Mouse (Mus musculus) bone marrow macrophage, adult 2 months (primary cell): ENCODE measurements at regions not wholly inside any gene's neighbourhood (a gene's known extent, or its start where the extent isn't known, plus 50 kb on each side); places are given as distances from the start of the nearest gene placed in this dataset.

Source experiments
- CTCF ChIP-seq: IDR thresholded peaks from 2 replicates; pipeline ENCODE4 v1.5.1; 2012; ENCODE audit warnings: low read depth, mild to moderate bottlenecking, low read length, moderate library complexity
- POLR2A ChIP-seq: IDR thresholded peaks from 2 replicates; pipeline ENCODE4 v1.6.1; 2012; ENCODE audit warnings: mild to moderate bottlenecking, low read depth, low read length, borderline replicate concordance

DNA sequence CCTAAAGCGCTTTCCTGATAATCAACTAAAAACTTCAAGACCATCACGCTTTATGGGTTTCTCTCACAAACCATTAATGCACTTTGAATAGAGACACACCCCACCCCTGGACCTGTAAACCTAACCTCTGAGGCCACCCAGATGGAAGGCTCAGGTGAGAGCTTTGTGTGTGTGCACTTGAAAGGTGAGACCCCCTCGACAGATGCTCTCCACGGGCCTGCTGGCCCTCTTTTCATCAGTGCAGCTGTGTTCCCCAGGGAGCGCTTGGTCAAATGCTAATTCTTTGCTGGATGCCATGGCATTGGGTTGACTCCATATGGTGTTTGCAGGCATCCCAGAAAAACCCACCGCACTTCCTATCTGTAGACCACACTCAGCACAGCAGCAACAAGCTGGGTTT lies 792.8 kb upstream of the Car8 start:
- no peak for TF ChIP-seq CTCF
- TF ChIP-seq POLR2A: no peak
